1 mouse cellular context compared by ENCODE assay signal in the genomic region with DNA sequence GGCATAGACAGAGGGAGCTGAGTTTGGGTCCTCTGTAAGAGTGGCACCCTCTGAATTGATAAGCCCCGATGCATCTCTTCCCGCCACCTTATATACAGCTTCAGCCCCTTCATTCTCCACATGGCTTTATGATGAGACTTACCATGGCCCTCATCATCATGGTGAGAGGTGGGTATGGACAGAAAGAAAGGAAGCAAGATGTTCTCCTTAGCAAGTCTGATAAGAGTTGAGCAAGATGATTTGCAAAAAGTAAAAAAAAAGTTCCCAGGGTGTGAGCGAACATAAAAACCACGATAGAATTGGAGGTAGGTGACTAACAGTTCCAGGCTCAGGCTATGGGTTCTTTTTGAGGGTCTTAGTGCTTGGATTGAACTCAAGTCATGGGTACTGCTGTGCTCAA.
TF ChIP-seq lines count a peak whose summit lies in the region.

No protein-coding gene starts in this region.

TF ChIP-seq in ES-E14, 5 proteins besides CTCF, POLR2A, EP300 and RAD21:
- no peak for TF ChIP-seq ZNF384 (IDR thresholded peaks at IDR 0.05; ENCODE audit: low read depth, low read length)
- no peak for TF ChIP-seq CHD2 (IDR thresholded peaks at IDR 0.05; ENCODE audit: low read depth, low read length)
- no peak for TF ChIP-seq MAFK (IDR thresholded peaks at IDR 0.05; ENCODE audit: insufficient read depth, low read depth, low read length)
- no peak for TF ChIP-seq HCFC1 (IDR thresholded peaks at IDR 0.05; ENCODE audit: borderline replicate concordance, insufficient read depth, low read length)
- no peak for TF ChIP-seq ZC3H11A (IDR thresholded peaks at IDR 0.05; ENCODE audit: borderline replicate concordance, low read depth, low read length)
TF ChIP-seq in ES-E14: peak in this region for 0.
